Mouse (Mus musculus) E14TG2a.4 (cell line): ENCODE measurements around the gene Tfe3.

ENCODE experiments used
- CTCF ChIP-seq: conservative IDR thresholded peaks from 2 replicates; pipeline ENCODE4 v1.5.1; 2014; ENCODE audit warnings: low read length
- NANOG ChIP-seq: IDR thresholded peaks from 2 replicates; pipeline ENCODE4 v1.6.1; 2014; ENCODE audit warnings: borderline replicate concordance, low read length, mixed read lengths
- POU5F1 ChIP-seq: IDR thresholded peaks from 2 replicates; pipeline ENCODE4 v1.6.1; 2014; ENCODE audit warnings: low read length, borderline replicate concordance

DNA sequence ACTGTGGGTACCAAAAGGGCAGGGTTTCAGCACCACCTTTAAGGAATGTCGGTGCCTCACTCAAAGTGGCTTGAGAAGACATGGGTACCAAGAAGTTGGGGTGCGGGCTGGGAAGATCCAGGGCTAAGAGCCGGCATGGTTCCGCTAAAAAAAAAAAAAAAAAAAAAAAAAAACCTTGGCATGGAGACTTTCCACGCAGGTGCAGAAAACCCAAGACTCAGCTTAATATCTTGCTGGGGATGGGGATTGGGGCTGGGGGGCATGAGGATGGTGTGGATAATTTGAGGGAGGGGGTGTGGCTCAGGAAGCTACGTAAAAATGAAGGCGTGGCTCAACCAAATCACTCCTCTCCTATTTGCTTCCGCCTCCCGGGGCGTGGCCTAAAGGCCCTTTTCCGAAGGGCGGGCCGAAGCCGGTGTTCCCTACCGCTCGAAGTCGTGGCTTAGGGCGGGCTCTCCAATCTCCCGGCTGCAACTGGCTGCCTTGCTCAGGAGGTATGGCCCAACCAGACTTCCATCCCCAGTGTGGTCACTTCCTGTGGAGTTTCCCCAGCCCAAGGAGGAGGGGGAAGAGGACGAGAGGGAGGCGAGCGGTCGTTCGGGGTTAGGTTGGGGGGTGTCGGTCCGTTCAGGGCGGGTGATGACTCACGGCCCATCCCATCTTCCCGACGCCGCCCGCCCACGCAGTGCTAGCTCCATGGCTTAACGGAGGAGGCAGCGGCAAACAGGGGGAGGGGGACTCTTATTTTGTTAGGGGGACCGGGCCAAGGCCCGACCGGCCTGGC, at the start of gene Tfe3:
- TF ChIP-seq CTCF: no peak
- TF ChIP-seq POU5F1: no peak
- TF ChIP-seq NANOG: no peak
